Mouse (Mus musculus): ENCODE data around the gene Gm9049. TPM values are rescaled to one million over a fixed set of nuclear protein-coding genes. Genes with fewer than 3 reads are reported as not detected.
"Not testable (repeated sequence)": the region's sequence is repeated elsewhere in the genome, so short reads cannot be mapped to it uniquely, and the experiment has no call there.

Gene Gm9049
- not detected in 2 replicates for total RNA-seq (2014; rRNA removed)
- not detected in 2 replicates for polyA plus RNA-seq (2015; fragmentation: Nextera tagmentation; extraction: Ambion mirVana)

DNA sequence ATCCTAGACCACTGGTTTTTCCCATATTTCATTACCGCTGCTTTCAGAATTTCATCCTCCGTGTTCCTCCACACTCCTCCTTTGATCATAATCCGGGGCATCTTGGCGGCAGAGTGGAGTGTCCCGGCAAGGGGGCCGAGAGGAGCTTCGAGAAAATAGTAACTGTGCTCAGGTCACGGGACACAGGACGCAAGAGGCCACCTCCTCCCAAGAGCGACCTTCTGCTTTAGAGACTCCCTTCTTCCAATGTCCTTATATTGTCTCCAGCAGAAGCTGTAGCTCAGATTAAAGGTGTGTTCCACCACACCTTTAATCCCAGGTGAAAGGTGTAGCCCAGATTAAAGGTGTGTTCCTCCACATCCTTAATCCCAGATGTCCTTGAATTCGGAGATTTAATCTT lies at the start of gene Gm9049:
Gene Gm9049, minus strand, starts transcription at position 101 of the 400 bp plus-strand sequence.
- not testable (repeated sequence) for H3K4me1 ChIP-seq (ENCODE audit: insufficient read depth, low read length); H3K27me3 ChIP-seq (ENCODE audit: insufficient read depth, low read length); DNase-seq (ENCODE audit: low spot score); H3K9ac ChIP-seq (replicated peaks; ENCODE audit: low read length); H3K36me3 ChIP-seq (ENCODE audit: insufficient read depth, low read length); H3K4me2 ChIP-seq (ENCODE audit: low read depth, low read length); H3K27ac ChIP-seq; H3K4me3 ChIP-seq (ENCODE audit: low read length); H3K9me3 ChIP-seq (ENCODE audit: low read length); ATAC-seq
- no CpG with 5 or more reads among the region's 11 CpGs for WGBS

GRCm38 (mm10) chr10:118399917-118400316 lies 46.0 kb upstream of the Gm9049 start:
- H3K4me3 ChIP-seq (ENCODE audit: low read length), result no peak overlapping the region
- no peak overlapping the region for H3K27ac ChIP-seq
- DNase-seq (ENCODE audit: low spot score) (no peak), ATAC-seq (no peak)
- WGBS, result 64% methylated on average over 16 of the region's 16 CpGs
- no peak overlapping the region for H3K9ac ChIP-seq (replicated peaks; ENCODE audit: low read length)
- no peak for TF ChIP-seq CTCF (IDR thresholded peaks at IDR 0.05; ENCODE audit: low read depth)
- no peaks in the 10 kb centered on the region for H3K9me3 ChIP-seq (ENCODE audit: low read length)
- no peaks in the 10 kb centered on the region for H3K27me3 ChIP-seq (ENCODE audit: insufficient read depth, low read length)
- H3K36me3 ChIP-seq (ENCODE audit: insufficient read depth, low read length), result no peaks in the 10 kb centered on the region
- H3K4me2 ChIP-seq (ENCODE audit: low read depth, low read length), result 0 out of 2 replicates have a peak overlapping the region, but pooled peaks have one; percentile 17
- H3K4me1 ChIP-seq (ENCODE audit: insufficient read depth, low read length), result no peaks in the 10 kb centered on the region

DNA sequence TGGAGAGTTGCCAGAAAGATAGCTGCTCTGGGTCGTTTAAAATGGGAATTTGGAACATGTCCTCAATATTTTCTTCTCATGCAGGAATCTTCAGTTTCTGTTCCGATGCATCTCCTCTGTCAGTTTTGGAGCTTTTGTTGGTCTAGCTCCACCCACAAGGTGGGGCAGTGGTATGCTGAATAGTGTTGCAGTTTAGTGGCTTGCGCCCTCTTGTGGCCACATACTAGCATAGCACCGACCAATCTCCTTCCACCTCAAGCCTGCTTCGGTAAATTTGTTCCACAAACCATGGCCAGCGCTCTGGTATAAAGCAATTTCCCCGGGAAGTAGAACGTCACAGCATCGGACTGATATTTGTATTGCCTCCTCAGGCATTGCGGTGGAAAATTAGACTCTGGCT lies 16.5 kb upstream of the Gm9049 start:
- WGBS, result 3% methylated on average over 10 of the region's 10 CpGs
- TF ChIP-seq CTCF (IDR thresholded peaks at IDR 0.05; ENCODE audit: low read depth), result peak; percentile 99
- no peaks in the 10 kb centered on the region for H3K9me3 ChIP-seq (ENCODE audit: low read length)
- H3K36me3 ChIP-seq (ENCODE audit: insufficient read depth, low read length), result no peaks in the 10 kb centered on the region
- H3K27ac ChIP-seq, result no peak overlapping the region
- no peaks in the 10 kb centered on the region for H3K27me3 ChIP-seq (ENCODE audit: insufficient read depth, low read length)
- H3K4me3 ChIP-seq (ENCODE audit: low read length), result no peak overlapping the region
- DNase-seq (ENCODE audit: low spot score), result peak; percentile 95
- H3K9ac ChIP-seq (replicated peaks; ENCODE audit: low read length), result no peak overlapping the region
- H3K4me2 ChIP-seq (ENCODE audit: low read depth, low read length), result 0 out of 2 replicates have a peak overlapping the region, but pooled peaks have one; percentile 6
- ATAC-seq, result peak; percentile 93
- no peaks in the 10 kb centered on the region for H3K4me1 ChIP-seq (ENCODE audit: insufficient read depth, low read length)

GRCm38 (mm10) chr10:118369518-118369917 lies 15.6 kb upstream of the Gm9049 start:
- Histone ChIP-seq H3K27ac (no peak overlapping the region), H3K9ac (replicated peaks; ENCODE audit: low read length) (no peak overlapping the region), H3K27me3 (ENCODE audit: insufficient read depth, low read length) (no peaks in the 10 kb centered on the region), H3K4me1 (ENCODE audit: insufficient read depth, low read length) (no peaks in the 10 kb centered on the region), H3K36me3 (ENCODE audit: insufficient read depth, low read length) (no peaks in the 10 kb centered on the region), H3K4me2 (ENCODE audit: low read depth, low read length) (no peak overlapping the region), H3K4me3 (ENCODE audit: low read length) (no peak overlapping the region), H3K9me3 (ENCODE audit: low read length) (no peaks in the 10 kb centered on the region)
- WGBS, result 87% methylated on average over 9 of the region's 9 CpGs
- no peak for ATAC-seq
- DNase-seq (ENCODE audit: low spot score), result no peak
- no peak for TF ChIP-seq CTCF (IDR thresholded peaks at IDR 0.05; ENCODE audit: low read depth)

DNA sequence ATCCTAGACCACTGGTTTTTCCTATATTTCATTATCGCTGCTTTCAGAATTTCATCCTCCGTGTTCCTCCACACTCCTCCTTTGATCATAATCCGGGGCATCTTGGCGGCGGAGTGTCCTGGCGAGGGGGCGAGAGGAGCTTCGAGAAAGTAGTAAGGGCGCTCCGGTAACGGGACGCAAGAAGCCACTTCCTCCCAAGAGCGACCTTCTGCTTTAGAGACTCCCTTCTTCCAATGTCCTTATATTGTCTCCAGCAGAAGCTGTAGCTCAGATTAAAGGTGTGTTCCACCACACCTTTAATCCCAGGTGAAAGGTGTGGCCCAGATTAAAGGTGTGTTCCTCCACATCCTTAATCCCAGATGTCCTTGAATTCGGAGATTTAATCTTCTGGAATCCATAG lies 5.3 kb downstream of the Gm9049 start, which contains the start of gene Gm9048:
Gene Gm9048, minus strand, starts transcription at position 101 of the 400 bp plus-strand sequence.
- not testable (repeated sequence) for H3K4me3 ChIP-seq (ENCODE audit: low read length); H3K4me2 ChIP-seq (ENCODE audit: low read depth, low read length); H3K9me3 ChIP-seq (ENCODE audit: low read length); H3K4me1 ChIP-seq (ENCODE audit: insufficient read depth, low read length); H3K9ac ChIP-seq (replicated peaks; ENCODE audit: low read length); DNase-seq (ENCODE audit: low spot score); H3K36me3 ChIP-seq (ENCODE audit: insufficient read depth, low read length); H3K27me3 ChIP-seq (ENCODE audit: insufficient read depth, low read length); ATAC-seq; H3K27ac ChIP-seq
- 83% methylated on average over 1 of the region's 14 CpGs for WGBS

DNA sequence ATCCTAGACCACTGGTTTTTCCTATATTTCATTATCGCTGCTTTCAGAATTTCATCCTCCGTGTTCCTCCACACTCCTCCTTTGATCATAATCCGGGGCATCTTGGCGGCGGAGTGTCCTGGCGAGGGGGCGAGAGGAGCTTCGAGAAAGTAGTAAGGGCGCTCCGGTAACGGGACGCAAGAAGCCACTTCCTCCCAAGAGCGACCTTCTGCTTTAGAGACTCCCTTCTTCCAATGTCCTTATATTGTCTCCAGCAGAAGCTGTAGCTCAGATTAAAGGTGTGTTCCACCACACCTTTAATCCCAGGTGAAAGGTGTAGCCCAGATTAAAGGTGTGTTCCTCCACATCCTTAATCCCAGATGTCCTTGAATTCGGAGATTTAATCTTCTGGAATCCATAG lies 10.8 kb downstream of the Gm9049 start, which contains the start of gene Gm9046:
Gene Gm9046, minus strand, starts transcription at position 101 of the 400 bp plus-strand sequence.
- not testable (repeated sequence) for ATAC-seq; H3K4me1 ChIP-seq (ENCODE audit: insufficient read depth, low read length); H3K27me3 ChIP-seq (ENCODE audit: insufficient read depth, low read length); H3K4me3 ChIP-seq (ENCODE audit: low read length); H3K36me3 ChIP-seq (ENCODE audit: insufficient read depth, low read length); H3K4me2 ChIP-seq (ENCODE audit: low read depth, low read length); H3K27ac ChIP-seq; H3K9ac ChIP-seq (replicated peaks; ENCODE audit: low read length); H3K9me3 ChIP-seq (ENCODE audit: low read length); DNase-seq (ENCODE audit: low spot score)
- WGBS, result no CpG with 5 or more reads among the region's 14 CpGs

DNA sequence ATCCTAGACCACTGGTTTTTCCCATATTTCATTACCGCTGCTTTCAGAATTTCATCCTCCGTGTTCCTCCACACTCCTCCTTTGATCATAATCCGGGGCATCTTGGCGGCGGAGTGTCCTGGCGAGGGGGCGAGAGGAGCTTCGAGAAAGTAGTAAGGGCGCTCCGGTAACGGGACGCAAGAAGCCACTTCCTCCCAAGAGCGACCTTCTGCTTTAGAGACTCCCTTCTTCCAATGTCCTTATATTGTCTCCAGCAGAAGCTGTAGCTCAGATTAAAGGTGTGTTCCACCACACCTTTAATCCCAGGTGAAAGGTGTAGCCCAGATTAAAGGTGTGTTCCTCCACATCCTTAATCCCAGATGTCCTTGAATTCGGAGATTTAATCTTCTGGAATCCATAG lies 16.2 kb downstream of the Gm9049 start, which contains the start of gene Gm9045:
Gene Gm9045, minus strand, starts transcription at position 101 of the 400 bp plus-strand sequence.
- H3K27ac ChIP-seq; H3K27me3 ChIP-seq (ENCODE audit: insufficient read depth, low read length); DNase-seq (ENCODE audit: low spot score); H3K36me3 ChIP-seq (ENCODE audit: insufficient read depth, low read length); H3K4me3 ChIP-seq (ENCODE audit: low read length); H3K9ac ChIP-seq (replicated peaks; ENCODE audit: low read length); H3K4me1 ChIP-seq (ENCODE audit: insufficient read depth, low read length); H3K4me2 ChIP-seq (ENCODE audit: low read depth, low read length); H3K9me3 ChIP-seq (ENCODE audit: low read length); ATAC-seq: not testable (repeated sequence)
- no CpG with 5 or more reads among the region's 14 CpGs for WGBS

DNA sequence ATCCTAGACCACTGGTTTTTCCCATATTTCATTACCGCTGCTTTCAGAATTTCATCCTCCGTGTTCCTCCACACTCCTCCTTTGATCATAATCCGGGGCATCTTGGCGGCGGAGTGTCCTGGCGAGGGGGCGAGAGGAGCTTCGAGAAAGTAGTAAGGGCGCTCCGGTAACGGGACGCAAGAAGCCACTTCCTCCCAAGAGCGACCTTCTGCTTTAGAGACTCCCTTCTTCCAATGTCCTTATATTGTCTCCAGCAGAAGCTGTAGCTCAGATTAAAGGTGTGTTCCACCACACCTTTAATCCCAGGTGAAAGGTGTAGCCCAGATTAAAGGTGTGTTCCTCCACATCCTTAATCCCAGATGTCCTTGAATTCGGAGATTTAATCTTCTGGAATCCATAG lies 21.6 kb downstream of the Gm9049 start, which contains the start of gene Gm9044:
Gene Gm9044, minus strand, starts transcription at position 101 of the 400 bp plus-strand sequence.
- H3K36me3 ChIP-seq (ENCODE audit: insufficient read depth, low read length); H3K4me2 ChIP-seq (ENCODE audit: low read depth, low read length); H3K4me3 ChIP-seq (ENCODE audit: low read length); H3K27ac ChIP-seq; H3K9me3 ChIP-seq (ENCODE audit: low read length); H3K27me3 ChIP-seq (ENCODE audit: insufficient read depth, low read length); H3K4me1 ChIP-seq (ENCODE audit: insufficient read depth, low read length); ATAC-seq; H3K9ac ChIP-seq (replicated peaks; ENCODE audit: low read length); DNase-seq (ENCODE audit: low spot score): not testable (repeated sequence)
- no CpG with 5 or more reads among the region's 14 CpGs for WGBS

DNA sequence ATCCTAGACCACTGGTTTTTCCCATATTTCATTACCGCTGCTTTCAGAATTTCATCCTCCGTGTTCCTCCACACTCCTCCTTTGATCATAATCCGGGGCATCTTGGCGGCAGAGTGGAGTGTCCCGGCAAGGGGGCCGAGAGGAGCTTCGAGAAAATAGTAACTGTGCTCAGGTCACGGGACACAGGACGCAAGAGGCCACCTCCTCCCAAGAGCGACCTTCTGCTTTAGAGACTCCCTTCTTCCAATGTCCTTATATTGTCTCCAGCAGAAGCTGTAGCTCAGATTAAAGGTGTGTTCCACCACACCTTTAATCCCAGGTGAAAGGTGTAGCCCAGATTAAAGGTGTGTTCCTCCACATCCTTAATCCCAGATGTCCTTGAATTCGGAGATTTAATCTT lies 27.0 kb downstream of the Gm9049 start, which contains the start of gene Gm9040:
Gene Gm9040, minus strand, starts transcription at position 101 of the 400 bp plus-strand sequence.
- DNase-seq (ENCODE audit: low spot score); H3K9me3 ChIP-seq (ENCODE audit: low read length): not testable (repeated sequence)
- WGBS, result no CpG with 5 or more reads among the region's 11 CpGs

More for the DNA sequence above, 27.0 kb downstream of the Gm9049 start, which contains the start of gene Gm9040:
- H3K4me3 ChIP-seq (ENCODE audit: low read length); H3K27me3 ChIP-seq (ENCODE audit: insufficient read depth, low read length); H3K4me2 ChIP-seq (ENCODE audit: low read depth, low read length); H3K36me3 ChIP-seq (ENCODE audit: insufficient read depth, low read length); ATAC-seq; H3K9ac ChIP-seq (replicated peaks; ENCODE audit: low read length); H3K4me1 ChIP-seq (ENCODE audit: insufficient read depth, low read length); H3K27ac ChIP-seq: not testable (repeated sequence)
